Mouse (Mus musculus): ENCODE measurements around the gene Prkca. TPM values are rescaled to one million over a fixed set of nuclear protein-coding genes. Genes with fewer than 3 reads are reported as not detected.

The Prkca gene
- polyA plus RNA-seq, 1 experiment from 2014 or later = 2.5 TPM

DNA sequence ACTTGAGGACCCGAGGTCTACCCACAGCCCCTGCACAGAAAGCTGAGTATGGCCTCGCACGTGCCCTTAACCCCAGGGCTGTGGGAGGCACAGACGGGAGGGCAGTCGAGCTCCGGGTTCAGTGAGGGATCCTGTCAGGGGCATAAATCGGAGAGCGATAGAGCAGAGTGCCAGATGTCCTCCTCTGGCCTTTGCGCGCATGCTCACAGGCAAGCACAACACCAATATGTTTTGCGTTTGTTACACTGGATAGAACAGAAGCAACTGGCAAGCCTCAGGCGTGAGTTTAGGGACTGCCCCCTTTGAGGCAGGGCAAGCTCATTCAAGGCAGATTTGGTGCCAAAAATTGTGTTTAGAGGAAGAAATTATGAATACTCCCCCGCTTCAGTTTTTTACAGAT is 375.6 kb downstream of the Prkca start:
- H3K27me3 ChIP-seq = no peaks in the 10 kb centered on the region
- H3K9ac ChIP-seq = no peak overlapping the region
- no peaks in the 10 kb centered on the region for H3K36me3 ChIP-seq (replicated peaks)
- 73% methylated on average over 13 of the region's 13 CpGs for WGBS (ENCODE audit: insufficient replicate concordance)
- no peak for ATAC-seq (ENCODE audit: insufficient read depth)
- H3K4me2 ChIP-seq = no peak overlapping the region
- H3K4me3 ChIP-seq (replicated peaks) = no peak overlapping the region
- no peak overlapping the region for H3K27ac ChIP-seq (replicated peaks)
- H3K9me3 ChIP-seq (replicated peaks) = no peaks in the 10 kb centered on the region
- H3K4me1 ChIP-seq (replicated peaks) = 0 out of 2 replicates have a peak, but pooled peaks cover 4% of the 10 kb centered on the region

DNA sequence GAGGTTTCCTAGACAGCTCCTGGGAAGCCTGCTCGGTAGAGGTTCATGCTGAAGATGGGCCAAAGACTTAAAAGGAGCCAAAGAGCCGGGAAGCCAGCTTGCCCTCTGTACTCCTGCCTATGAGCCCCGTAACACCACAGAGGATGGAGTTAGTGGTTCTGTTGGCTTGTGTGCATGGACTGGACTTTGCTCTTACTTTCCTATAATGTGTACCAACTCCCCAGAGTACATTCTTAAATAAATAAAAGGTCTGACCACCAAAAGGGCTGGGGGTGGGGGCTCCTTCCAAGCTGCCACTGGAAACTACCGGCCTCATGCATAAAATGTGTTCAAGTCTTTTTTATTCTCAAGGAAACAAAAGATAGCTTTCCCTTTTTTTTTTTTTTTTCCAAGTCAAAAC is 377.5 kb downstream of the Prkca start:
- Histone ChIP-seq H3K36me3 (replicated peaks) (no peaks in the 10 kb centered on the region), H3K4me3 (replicated peaks) (no peak overlapping the region), H3K9ac (no peak overlapping the region), H3K27ac (replicated peaks) (no peak overlapping the region), H3K4me1 (replicated peaks) (0 out of 2 replicates have a peak, but pooled peaks cover 4% of the 10 kb centered on the region), H3K27me3 (no peaks in the 10 kb centered on the region), H3K4me2 (no peak overlapping the region), H3K9me3 (replicated peaks) (no peaks in the 10 kb centered on the region)
- WGBS (ENCODE audit: insufficient replicate concordance) = 58% methylated on average over 4 of the region's 4 CpGs
- ATAC-seq (ENCODE audit: insufficient read depth) = 0 out of 2 replicates have a peak, but pooled peaks have one; percentile 49

DNA sequence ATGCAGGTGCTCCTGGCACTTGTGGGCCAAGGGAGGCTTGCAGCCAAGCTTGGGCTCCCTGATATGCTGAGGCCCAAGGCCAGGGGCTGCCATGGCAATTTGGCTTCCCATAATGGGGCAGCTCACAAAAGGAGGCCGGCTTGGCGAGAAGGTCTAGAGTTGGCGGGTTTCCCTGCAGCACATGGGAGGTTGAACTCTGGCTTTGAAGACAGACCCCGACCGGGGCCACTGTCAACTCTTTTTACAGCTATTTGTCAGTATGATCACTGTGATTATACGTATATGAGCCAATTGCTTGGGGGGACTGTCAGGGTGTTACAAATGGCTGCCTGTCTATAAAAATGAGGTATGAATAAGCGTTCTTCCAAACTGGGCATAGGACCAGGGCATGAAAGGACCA is 378.3 kb downstream of the Prkca start:
- Histone ChIP-seq H3K27me3 (no peaks in the 10 kb centered on the region), H3K9ac (no peak overlapping the region), H3K4me2 (no peak overlapping the region), H3K27ac (replicated peaks) (no peak overlapping the region), H3K9me3 (replicated peaks) (no peaks in the 10 kb centered on the region), H3K4me1 (replicated peaks) (0 out of 2 replicates have a peak, but pooled peaks cover 4% of the 10 kb centered on the region), H3K4me3 (replicated peaks) (no peak overlapping the region), H3K36me3 (replicated peaks) (0 out of 2 replicates have a peak, but pooled peaks cover 2% of the 10 kb centered on the region)
- WGBS (ENCODE audit: insufficient replicate concordance) = 74% methylated on average over 7 of the region's 7 CpGs
- no peak for ATAC-seq (ENCODE audit: insufficient read depth)

DNA sequence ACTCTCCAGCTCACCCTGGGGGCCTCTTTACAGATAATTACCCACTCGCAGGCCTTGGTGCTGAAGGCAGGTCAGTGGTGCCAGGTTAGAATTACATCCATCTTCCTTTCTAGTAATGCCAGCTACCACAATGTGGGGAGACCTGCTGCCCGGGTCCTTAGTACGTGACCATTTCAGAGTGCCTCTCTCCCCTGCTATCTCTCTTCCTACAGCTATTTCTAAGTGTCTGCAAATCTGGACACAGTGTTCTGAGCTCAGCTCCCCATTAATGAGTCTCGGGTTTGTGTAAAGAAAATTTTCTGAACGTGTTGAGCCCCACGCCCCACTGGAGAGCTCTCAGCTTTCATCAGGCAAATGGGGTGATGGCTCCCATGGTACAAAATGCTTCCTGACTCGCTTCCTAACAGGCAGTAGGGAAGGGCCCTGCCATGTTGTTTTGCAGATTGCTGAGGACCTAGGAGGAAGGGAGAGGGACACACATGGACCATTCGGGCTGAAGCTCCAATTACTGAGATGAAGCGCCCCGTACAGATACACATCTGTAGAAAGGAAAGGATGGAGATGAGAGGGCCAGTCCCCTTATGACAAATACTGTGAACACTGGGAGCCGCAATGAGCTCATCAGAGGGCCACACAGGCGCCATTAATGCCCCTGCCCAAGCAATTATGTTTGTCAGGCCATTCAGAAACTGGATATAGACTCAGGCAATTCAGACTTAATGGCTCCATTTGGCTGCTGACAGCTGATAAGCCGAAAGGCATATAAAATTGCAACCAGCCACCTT is 386.0 kb downstream of the Prkca start:
- H3K4me2 ChIP-seq = no peak overlapping the region
- ATAC-seq (ENCODE audit: insufficient read depth) = no peak
- no peak overlapping the region for H3K27ac ChIP-seq (replicated peaks)
- H3K27me3 ChIP-seq = no peaks in the 10 kb centered on the region
- WGBS (ENCODE audit: insufficient replicate concordance) = 72% methylated on average over 13 of the region's 13 CpGs
- no peak overlapping the region for H3K4me3 ChIP-seq (replicated peaks)
- H3K36me3 ChIP-seq (replicated peaks) = 0 out of 2 replicates have a peak, but pooled peaks cover 9% of the 10 kb centered on the region
- H3K9ac ChIP-seq = no peak overlapping the region
- no peaks in the 10 kb centered on the region for H3K4me1 ChIP-seq (replicated peaks)
- H3K9me3 ChIP-seq (replicated peaks) = no peaks in the 10 kb centered on the region

DNA sequence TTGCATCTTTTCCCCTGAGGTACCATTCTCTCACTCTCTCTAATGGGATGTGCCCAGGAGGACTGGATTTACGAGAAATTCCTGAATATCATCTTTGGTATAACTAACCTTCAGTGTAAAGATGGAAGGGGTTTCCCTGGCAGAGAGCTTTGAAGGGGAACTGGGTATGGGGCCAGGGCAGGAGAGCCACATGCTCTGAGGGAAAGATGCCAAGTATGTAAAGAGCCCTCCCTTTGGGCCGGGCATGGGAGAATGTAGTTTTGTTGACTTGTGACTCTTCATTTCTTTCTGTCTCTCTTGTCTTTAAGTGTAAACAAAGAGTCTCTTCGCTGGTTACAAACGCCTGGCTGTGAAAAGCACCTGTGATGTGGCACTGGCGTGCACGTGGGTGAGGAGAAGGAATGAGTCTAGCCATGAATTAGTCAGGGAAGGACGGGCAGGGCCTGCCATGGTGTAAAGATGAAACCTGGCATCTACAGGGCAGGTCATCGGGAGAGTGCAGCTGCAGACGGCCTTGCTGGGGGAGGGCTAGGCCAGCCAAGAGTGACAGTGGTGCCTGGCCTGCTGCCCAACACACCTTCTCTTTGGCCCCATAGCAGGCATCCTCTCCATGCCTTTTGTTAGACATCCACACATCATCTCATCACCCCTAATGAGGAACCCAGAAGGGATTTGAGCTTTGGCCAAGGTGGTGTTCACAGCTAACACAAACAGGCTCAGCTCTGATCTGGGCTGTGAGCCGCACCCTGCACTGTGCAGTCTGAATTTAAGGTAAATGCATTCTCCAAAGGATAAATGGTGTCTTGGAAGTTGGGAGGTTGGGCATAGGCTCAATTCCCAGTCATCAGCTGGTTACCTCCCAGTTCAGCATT is 388.3 kb downstream of the Prkca start:
- Histone ChIP-seq H3K36me3 (replicated peaks) (0 out of 2 replicates have a peak, but pooled peaks cover 7% of the 10 kb centered on the region), H3K4me3 (replicated peaks) (no peak overlapping the region), H3K27me3 (no peaks in the 10 kb centered on the region), H3K9me3 (replicated peaks) (no peaks in the 10 kb centered on the region), H3K9ac (no peak overlapping the region), H3K4me2 (no peak overlapping the region), H3K4me1 (replicated peaks) (no peaks in the 10 kb centered on the region), H3K27ac (replicated peaks) (no peak overlapping the region)
- 67% methylated on average over 10 of the region's 10 CpGs for WGBS (ENCODE audit: insufficient replicate concordance)
- ATAC-seq (ENCODE audit: insufficient read depth) = no peak

DNA sequence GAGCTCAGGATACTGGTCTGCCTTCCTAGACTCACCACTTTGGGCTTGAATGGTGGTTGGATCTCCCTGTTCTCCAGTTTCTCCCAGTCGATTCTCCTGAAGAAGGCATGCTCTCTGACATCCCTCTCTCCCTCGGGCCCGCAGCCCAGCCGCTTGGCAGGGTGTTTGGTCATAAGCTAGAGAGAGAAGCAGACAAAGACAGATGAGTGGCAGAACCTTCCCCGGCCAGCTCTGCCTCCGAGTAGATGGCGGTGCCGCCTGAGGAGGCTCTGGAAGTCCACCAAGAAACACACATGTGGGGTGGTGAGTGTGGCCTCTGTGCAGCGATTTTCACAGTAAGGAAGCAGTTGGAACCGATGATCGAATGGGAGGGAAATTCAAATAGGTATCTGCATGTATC is 392.3 kb downstream of the Prkca start:
- Histone ChIP-seq H3K27me3 (no peaks in the 10 kb centered on the region), H3K9me3 (replicated peaks) (no peaks in the 10 kb centered on the region), H3K4me2 (no peak overlapping the region), H3K4me1 (replicated peaks) (no peaks in the 10 kb centered on the region), H3K9ac (no peak overlapping the region), H3K4me3 (replicated peaks) (no peak overlapping the region), H3K27ac (replicated peaks) (no peak overlapping the region), H3K36me3 (replicated peaks) (no peaks in the 10 kb centered on the region)
- no peak for ATAC-seq (ENCODE audit: insufficient read depth)
- 74% methylated on average over 11 of the region's 11 CpGs for WGBS (ENCODE audit: insufficient replicate concordance)

DNA sequence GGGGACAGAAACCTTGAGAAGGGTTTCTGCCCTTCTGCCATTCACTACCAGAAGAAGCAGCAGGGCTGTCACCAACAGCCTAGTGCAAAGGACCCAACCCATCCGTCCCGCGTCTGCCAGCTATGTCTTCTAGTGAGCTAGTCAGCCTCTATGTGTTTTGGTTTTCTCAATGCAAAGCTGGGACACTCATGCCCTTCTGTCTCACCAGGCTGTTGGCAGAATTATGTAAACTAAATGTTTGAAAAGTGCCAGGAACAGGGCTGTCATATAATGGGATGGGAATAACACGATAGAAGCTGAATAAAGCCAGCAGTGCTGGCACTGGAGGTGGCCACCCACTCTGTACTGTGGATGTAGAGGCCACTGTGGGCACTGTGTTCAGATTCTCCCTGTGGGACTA is 393.1 kb downstream of the Prkca start:
- ATAC-seq (ENCODE audit: insufficient read depth) = no peak
- H3K9me3 ChIP-seq (replicated peaks) = no peaks in the 10 kb centered on the region
- H3K36me3 ChIP-seq (replicated peaks) = no peaks in the 10 kb centered on the region
- no peaks in the 10 kb centered on the region for H3K4me1 ChIP-seq (replicated peaks)
- H3K9ac ChIP-seq = no peak overlapping the region
- no peak overlapping the region for H3K27ac ChIP-seq (replicated peaks)
- H3K4me2 ChIP-seq = no peak overlapping the region
- WGBS (ENCODE audit: insufficient replicate concordance) = 83% methylated on average over 4 of the region's 4 CpGs
- no peaks in the 10 kb centered on the region for H3K27me3 ChIP-seq
- H3K4me3 ChIP-seq (replicated peaks) = no peak overlapping the region

DNA sequence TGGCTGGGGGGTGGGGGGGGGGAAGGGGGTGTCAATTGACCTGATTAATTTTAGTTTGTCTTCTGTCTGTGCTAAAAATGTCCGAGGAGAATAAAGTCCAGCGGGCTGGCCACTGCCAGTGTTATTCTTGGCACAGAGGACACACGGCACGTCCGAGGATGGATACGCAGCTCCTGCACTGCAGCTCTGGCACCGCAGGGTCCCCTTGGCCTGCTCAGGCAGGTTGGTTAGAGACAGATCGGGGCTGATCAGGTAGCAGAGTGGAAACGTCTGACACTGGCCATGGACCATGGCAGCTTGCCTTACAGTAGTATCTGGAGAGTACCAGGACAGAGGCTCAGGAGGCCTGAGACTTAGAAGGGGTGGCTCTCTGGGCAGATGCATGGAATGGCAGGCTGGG is 393.5 kb downstream of the Prkca start:
- H3K27me3 ChIP-seq = no peaks in the 10 kb centered on the region
- no peak for ATAC-seq (ENCODE audit: insufficient read depth)
- H3K27ac ChIP-seq (replicated peaks) = no peak overlapping the region
- no peaks in the 10 kb centered on the region for H3K4me1 ChIP-seq (replicated peaks)
- WGBS (ENCODE audit: insufficient replicate concordance) = 74% methylated on average over 9 of the region's 9 CpGs
- H3K9me3 ChIP-seq (replicated peaks) = no peaks in the 10 kb centered on the region
- 0 out of 2 replicates have a peak, but pooled peaks cover 2% of the 10 kb centered on the region for H3K36me3 ChIP-seq (replicated peaks)
- H3K9ac ChIP-seq = no peak overlapping the region
- H3K4me3 ChIP-seq (replicated peaks) = no peak overlapping the region
- H3K4me2 ChIP-seq = no peak overlapping the region

DNA sequence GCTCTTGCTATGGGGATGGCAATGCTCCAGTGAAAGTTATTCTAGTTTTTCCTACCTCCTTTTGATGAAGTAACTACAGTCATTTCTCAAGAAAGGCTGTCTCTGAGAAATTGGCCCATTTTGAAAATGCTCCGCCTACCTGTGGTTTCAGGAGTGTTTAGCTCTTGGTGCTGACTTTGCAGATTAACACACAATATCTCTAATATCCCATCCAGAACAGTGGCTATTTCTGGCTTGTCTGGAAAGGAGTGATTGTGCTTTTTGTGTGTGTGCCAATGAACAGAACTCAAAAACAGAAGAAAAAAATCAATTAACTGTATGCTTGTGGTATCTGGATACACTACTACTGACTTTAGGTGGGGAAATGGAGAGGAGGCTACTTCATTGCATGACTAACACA is 395.8 kb downstream of the Prkca start:
- H3K4me1 ChIP-seq (replicated peaks) = no peaks in the 10 kb centered on the region
- no peaks in the 10 kb centered on the region for H3K27me3 ChIP-seq
- H3K27ac ChIP-seq (replicated peaks) = no peak overlapping the region
- H3K36me3 ChIP-seq (replicated peaks) = peaks cover 8% of the 10 kb centered on the region; the same call in 1 of the 2 replicates
- WGBS (ENCODE audit: insufficient replicate concordance) = 47% methylated on average over 1 of the region's 1 CpGs
- H3K9me3 ChIP-seq (replicated peaks) = no peaks in the 10 kb centered on the region
- H3K4me3 ChIP-seq (replicated peaks) = no peak overlapping the region
- H3K9ac ChIP-seq = no peak overlapping the region
- no peak for ATAC-seq (ENCODE audit: insufficient read depth)
- no peak overlapping the region for H3K4me2 ChIP-seq

DNA sequence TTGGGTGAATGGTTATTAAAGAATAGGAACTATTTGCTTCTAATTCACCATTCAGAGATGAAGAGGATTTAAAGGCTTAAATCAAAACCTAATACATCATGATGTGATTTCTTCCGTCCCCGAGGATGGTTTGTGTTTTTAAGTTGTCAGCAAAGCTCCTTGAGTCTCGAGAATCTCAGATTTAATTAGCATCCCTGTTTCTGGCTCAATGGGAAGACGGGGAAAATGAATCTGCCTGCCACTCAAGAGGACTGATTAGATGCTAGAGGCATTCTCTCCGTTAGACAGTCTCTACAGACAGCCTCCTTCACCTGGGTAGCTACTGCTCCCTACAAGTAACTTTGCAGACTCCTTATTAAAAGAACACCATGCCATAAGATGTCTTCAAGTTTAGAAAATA is 396.9 kb downstream of the Prkca start:
- H3K9ac ChIP-seq = no peak overlapping the region
- WGBS (ENCODE audit: insufficient replicate concordance) = 58% methylated on average over 5 of the region's 5 CpGs
- H3K27me3 ChIP-seq = no peaks in the 10 kb centered on the region
- no peak overlapping the region for H3K4me2 ChIP-seq
- H3K36me3 ChIP-seq (replicated peaks) = peaks cover 8% of the 10 kb centered on the region; the same call in 1 of the 2 replicates
- no peak overlapping the region for H3K4me3 ChIP-seq (replicated peaks)
- no peak for ATAC-seq (ENCODE audit: insufficient read depth)
- H3K9me3 ChIP-seq (replicated peaks) = no peaks in the 10 kb centered on the region
- no peaks in the 10 kb centered on the region for H3K4me1 ChIP-seq (replicated peaks)
- no peak overlapping the region for H3K27ac ChIP-seq (replicated peaks)

DNA sequence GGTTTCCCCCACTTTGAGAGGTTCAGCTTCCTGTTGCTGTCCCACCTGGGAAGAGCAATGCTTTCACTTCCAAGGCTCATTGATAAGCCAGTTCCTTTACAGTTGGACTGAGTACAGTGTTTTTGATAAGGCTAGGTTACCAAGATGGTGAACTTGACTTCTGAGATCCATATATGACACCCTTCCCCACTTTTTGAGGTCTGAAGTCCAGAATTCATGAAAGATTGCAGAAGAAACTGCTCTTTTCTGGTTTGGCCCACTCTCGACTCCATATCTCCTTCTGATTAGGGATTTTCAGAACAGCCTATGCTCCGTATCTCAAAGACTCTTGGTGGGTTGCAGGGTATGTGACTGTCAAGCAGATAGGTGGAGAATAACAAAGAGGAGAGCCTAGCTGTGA is 406.8 kb downstream of the Prkca start:
- no peak for ATAC-seq (ENCODE audit: insufficient read depth)
- Histone ChIP-seq H3K9me3 (replicated peaks) (no peaks in the 10 kb centered on the region), H3K4me2 (no peak overlapping the region), H3K27ac (replicated peaks) (no peak overlapping the region), H3K27me3 (no peaks in the 10 kb centered on the region), H3K4me3 (replicated peaks) (no peak overlapping the region), H3K4me1 (replicated peaks) (no peaks in the 10 kb centered on the region), H3K36me3 (replicated peaks) (no peaks in the 10 kb centered on the region; the same call in 1 of the 2 replicates), H3K9ac (no peak overlapping the region)
- WGBS (ENCODE audit: insufficient replicate concordance) = 67% methylated on average over 2 of the region's 2 CpGs
